Mouse (Mus musculus) lung, postnatal 0 days (tissue): ENCODE data around the gene Ltb4r1. TPM values are rescaled to one million over a fixed set of nuclear protein-coding genes. Genes with fewer than 3 reads are reported as not detected.
"Not testable (repeated sequence)": the region's sequence is repeated elsewhere in the genome, so short reads cannot be mapped to it uniquely, and the experiment has no call there.

ENCODE experiments used
- ATAC-seq: fragments of 200-750 bp; cut with Nextera tagmentation; 2 replicates; pipeline ENCODE4 v1.8.0; 2017; ENCODE audit warnings: moderate library complexity
- DNase-seq: peaks from one replicate; pipeline ENCODE4 v3.0.0-alpha.2; 2016; ENCODE audit warnings: low spot score
- H3K27ac ChIP-seq: fragments of 300-500 bp; sonication (generic); 2 replicates; pipeline ENCODE4 v1.5.1; 2014; ENCODE audit warnings: antibody characterized with exemption, mild to moderate bottlenecking, low read length, mixed read lengths
- H3K27me3 ChIP-seq: fragments of 300-500 bp; sonication (generic); replicated peaks from 2 replicates; pipeline ENCODE4 v1.6.1; 2014; ENCODE audit warnings: low read length, mixed read lengths; ENCODE audit not compliant: insufficient read depth
- H3K36me3 ChIP-seq: fragments of 300-500 bp; sonication (generic); 2 replicates; pipeline ENCODE4 v1.6.1; 2014; ENCODE audit warnings: low read length, mixed read lengths; ENCODE audit not compliant: insufficient read depth
- H3K4me1 ChIP-seq: fragments of 300-500 bp; sonication (generic); 2 replicates; pipeline ENCODE4 v1.6.1; 2014; ENCODE audit warnings: antibody characterized with exemption, low read depth, low read length, mixed read lengths; ENCODE audit not compliant: insufficient read depth
- H3K4me2 ChIP-seq: fragments of 300-500 bp; sonication (generic); replicated peaks from 2 replicates; pipeline ENCODE4 v1.6.1; 2014; ENCODE audit warnings: low read depth, mild to moderate bottlenecking, low read length, moderate library complexity, mixed read lengths
- H3K4me3 ChIP-seq: fragments of 300-500 bp; sonication (generic); 2 replicates; pipeline ENCODE4 v1.5.1; 2014; ENCODE audit warnings: low read depth, low read length
- H3K9ac ChIP-seq: fragments of 300-500 bp; sonication (generic); replicated peaks from 2 replicates; pipeline ENCODE4 v1.6.1; 2014; ENCODE audit warnings: low read depth, mild to moderate bottlenecking
- H3K9me3 ChIP-seq: fragments of 300-500 bp; sonication (generic); 2 replicates; pipeline ENCODE4 v1.6.1; 2016; ENCODE audit warnings: low read length, mixed read lengths
- CTCF ChIP-seq: IDR thresholded peaks from 2 replicates; pipeline ENCODE4 v1.5.1; 2016; ENCODE audit warnings: antibody characterized with exemption, mild to moderate bottlenecking
- EP300 ChIP-seq: IDR thresholded peaks from 2 replicates; pipeline ENCODE4 v1.6.1; 2016; ENCODE audit warnings: antibody characterized with exemption, mild to moderate bottlenecking, control low read depth
- WGBS: fragments of 180-500 bp; shearing (Covaris S2); extraction: QIAGEN DNeasy Blood & Tissue Kit; methylation state at CpG from one replicate; pipeline ENCODE4 v1.1.7; 2014; 5-methylcytosine and 5-hydroxymethylcytosine counted together
- polyA plus RNA-seq: library from polyadenylated mRNA; unstranded; fragments of >200 nt; fragmentation: Nextera tagmentation; extraction: Ambion mirVana; gene quantifications from 2 replicates; pipeline ENCODE4 v1.2.1, GENCODE M21; 2015

Ltb4r1 gene
- polyA plus RNA-seq, 1 experiment from 2014 or later: 4.6 TPM

DNA sequence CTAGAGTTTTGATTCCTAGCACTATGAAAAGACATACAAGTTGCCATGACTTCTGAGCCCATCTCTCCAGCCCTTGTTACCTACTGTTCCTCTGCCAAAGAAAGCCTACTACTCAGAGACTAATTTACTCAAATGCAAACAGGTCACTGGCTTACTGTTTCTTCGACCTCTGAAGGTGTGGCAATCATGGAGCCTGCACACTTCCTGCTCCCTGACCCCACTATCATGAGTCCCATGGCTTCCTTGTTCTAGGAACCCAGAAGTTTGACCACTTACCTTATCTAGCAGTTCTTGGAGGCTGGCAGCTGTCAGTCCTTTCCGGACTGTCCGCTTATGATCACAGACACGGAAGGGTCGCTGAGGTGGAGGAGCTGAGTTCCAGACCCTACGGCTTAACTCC lies 8.2 kb upstream of the Ltb4r1 start:
- H3K4me2 ChIP-seq: no peak overlapping the region
- no peak for ATAC-seq

DNA sequence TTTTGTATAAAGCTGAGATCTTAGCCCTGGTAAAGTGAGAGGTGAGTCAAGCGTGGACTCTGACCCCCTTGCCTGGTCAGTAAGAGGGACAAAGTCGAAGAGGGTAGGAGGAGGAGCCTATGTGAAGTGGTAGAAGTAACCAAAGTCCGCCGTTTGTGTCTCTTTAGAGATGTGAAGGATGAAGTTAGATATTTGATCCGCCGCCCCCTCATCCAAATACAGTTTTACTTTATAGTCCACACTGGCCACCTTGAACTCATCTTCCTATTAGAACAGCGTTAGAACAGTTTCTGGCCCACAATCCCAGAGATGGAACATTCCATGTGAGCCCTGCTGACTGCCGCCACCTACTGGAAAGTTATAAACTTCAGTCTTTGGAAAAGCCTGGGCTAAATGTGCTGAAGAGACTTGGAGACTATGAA lies 7.4 kb upstream of the Ltb4r1 start, which contains the start of gene Cideb:
Gene Cideb (minus strand): TSS at position 96 of the 422 bp plus-strand sequence.
- peak; percentile 80 for DNase-seq

More for the DNA sequence above, 8.2 kb upstream of the Ltb4r1 start:
- 64% methylated on average over 6 of the region's 6 CpGs for WGBS
- Histone ChIP-seq H3K9me3 (no peaks in the 10 kb centered on the region), H3K4me3 (no peak overlapping the region), H3K9ac (no peak overlapping the region), H3K4me1 (peaks cover 3% of the 10 kb centered on the region; the same call in 1 of the 2 replicates), H3K27ac (no peak overlapping the region), H3K27me3 (0 out of 2 replicates have a peak, but pooled peaks cover 3% of the 10 kb centered on the region), H3K36me3 (peaks cover 25% of the 10 kb centered on the region)
- no peak for TF ChIP-seq CTCF
- TF ChIP-seq EP300: no peak
- no peak for DNase-seq

DNA sequence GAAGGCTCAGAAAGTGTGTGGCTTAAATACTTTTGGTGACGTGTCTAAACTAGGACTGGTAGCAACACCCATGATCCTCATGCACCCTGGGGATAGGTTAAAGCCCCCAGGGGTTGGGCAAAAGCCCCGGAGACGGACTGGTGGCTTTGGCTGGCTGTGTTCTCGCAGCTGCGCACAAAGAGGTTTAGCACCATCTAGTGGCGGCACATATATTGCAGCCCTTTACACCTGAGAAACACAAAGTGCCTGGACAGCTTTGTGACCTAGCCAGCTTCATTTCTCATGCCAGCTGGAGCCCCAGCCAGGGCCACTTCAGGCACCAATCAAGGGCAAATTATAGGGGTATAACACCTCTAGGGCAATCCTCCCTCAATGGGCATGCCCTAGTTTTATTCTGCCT lies 5.6 kb upstream of the Ltb4r1 start:
- ATAC-seq (peak; percentile 10; the same call in 1 of the 2 replicates), DNase-seq (peak; percentile 83)
- H3K27ac ChIP-seq, H3K27me3 ChIP-seq, H3K9me3 ChIP-seq, H3K9ac ChIP-seq, H3K36me3 ChIP-seq, H3K4me1 ChIP-seq, H3K4me3 ChIP-seq: not testable (repeated sequence)
- TF ChIP-seq CTCF: peak; percentile 83
- peak overlapping the region; percentile 48 for H3K4me2 ChIP-seq
- under 1% methylated on average over 6 of the region's 6 CpGs for WGBS

More for the DNA sequence above, 7.4 kb upstream of the Ltb4r1 start, which contains the start of gene Cideb:
- H3K4me1 ChIP-seq: peaks cover 3% of the 10 kb centered on the region; the same call in 1 of the 2 replicates
- no peak for ATAC-seq
- H3K4me3 ChIP-seq: no peak within 1 kb of the TSS
- H3K36me3 ChIP-seq: peaks cover 17% of the 10 kb centered on the region
- H3K9ac ChIP-seq: no peak within 1 kb of the TSS
- WGBS: 15% methylated on average over 8 of the region's 8 CpGs
- TF ChIP-seq CTCF (peak; percentile 85), EP300 (no peak)
- H3K27me3 ChIP-seq: 0 out of 2 replicates have a peak, but pooled peaks cover 3% of the 10 kb centered on the region
- no peak within 1 kb of the TSS for H3K27ac ChIP-seq
- H3K4me2 ChIP-seq: peak within 1 kb of the TSS; percentile 30; the same call in 1 of the 2 replicates
- no peaks in the 10 kb centered on the region for H3K9me3 ChIP-seq

DNA sequence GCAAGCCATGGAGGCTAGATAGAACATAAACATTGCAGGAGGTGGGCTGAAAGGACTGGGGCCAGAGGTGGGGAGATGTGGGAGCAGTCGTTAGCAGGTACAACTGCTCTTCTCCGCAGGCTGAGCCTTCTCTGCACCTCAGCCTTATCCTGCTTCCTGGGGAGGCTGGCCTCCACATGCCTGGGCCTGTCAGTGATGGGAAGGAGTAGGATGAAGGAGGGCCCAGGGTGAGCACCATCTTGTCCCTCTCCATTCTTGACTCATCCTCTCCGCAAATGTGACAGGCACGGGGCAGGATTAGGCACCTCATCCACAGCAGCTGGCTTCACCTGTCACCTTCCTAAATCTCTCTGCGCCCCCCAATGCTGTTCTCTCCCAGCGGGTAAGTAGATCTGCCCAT lies 4.6 kb upstream of the Ltb4r1 start, which contains the start of gene Ltb4r2:
Gene Ltb4r2 (plus strand): TSS at position 266 of the 400 bp plus-strand sequence.
- Histone ChIP-seq H3K9me3 (no peaks in the 10 kb centered on the region), H3K4me2 (peak within 1 kb of the TSS; percentile 88), H3K4me3 (peak within 1 kb of the TSS; percentile 48), H3K27me3 (0 out of 2 replicates have a peak, but pooled peaks cover 3% of the 10 kb centered on the region), H3K9ac (peak within 1 kb of the TSS; percentile 36), H3K4me1 (peaks cover 3% of the 10 kb centered on the region; the same call in 1 of the 2 replicates), H3K36me3 (no peaks in the 10 kb centered on the region), H3K27ac (peak within 1 kb of the TSS; percentile 82)
- WGBS: 87% methylated on average over 6 of the region's 6 CpGs
- DNase-seq (no peak), ATAC-seq (no peak)
- TF ChIP-seq CTCF (no peak), EP300 (no peak)

DNA sequence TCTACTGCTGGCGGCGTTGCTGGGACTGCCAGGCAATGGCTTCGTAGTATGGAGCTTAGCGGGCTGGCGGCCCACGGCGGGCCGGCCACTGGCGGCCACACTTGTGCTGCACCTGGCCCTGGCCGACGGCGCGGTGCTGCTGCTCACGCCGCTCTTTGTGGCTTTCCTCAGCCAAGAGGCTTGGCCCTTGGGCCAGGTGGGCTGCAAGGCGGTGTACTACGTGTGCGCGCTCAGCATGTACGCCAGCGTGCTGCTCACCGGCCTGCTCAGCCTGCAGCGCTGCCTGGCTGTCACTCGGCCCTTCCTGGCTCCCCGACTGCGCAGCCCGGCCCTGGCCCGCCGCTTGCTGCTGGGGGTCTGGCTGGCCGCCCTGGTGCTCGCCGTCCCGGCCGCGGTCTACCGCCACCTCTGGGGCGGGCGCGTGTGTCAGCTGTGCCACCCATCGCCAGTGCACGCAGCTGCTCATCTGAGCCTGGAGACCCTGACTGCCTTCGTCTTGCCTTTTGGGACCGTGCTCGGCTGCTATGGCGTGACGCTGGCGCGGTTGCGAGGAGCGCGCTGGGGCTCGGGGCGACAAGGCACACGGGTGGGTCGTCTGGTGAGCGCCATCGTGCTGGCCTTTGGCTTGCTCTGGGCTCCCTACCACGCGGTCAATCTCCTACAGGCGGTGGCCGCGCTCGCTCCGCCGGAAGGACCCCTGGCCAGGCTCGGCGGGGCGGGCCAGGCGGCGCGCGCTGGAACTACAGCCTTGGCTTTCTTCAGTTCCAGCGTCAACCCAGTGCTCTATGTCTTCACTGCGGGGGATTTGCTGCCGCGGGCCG lies 3.6 kb upstream of the Ltb4r1 start:
- Histone ChIP-seq H3K4me2 (peak overlapping the region; percentile 88), H3K9ac (peak overlapping the region; percentile 36), H3K9me3 (no peaks in the 10 kb centered on the region), H3K27me3 (0 out of 2 replicates have a peak, but pooled peaks cover 3% of the 10 kb centered on the region), H3K36me3 (no peaks in the 10 kb centered on the region), H3K27ac (peak overlapping the region; percentile 82), H3K4me1 (peaks cover 3% of the 10 kb centered on the region; the same call in 1 of the 2 replicates), H3K4me3 (peak overlapping the region; percentile 48)
- WGBS: 1% methylated on average over 74 of the region's 77 CpGs
- ATAC-seq (peak; percentile 70), DNase-seq (peak; percentile 74)
- TF ChIP-seq EP300 (no peak), CTCF (peak; percentile 45)

DNA sequence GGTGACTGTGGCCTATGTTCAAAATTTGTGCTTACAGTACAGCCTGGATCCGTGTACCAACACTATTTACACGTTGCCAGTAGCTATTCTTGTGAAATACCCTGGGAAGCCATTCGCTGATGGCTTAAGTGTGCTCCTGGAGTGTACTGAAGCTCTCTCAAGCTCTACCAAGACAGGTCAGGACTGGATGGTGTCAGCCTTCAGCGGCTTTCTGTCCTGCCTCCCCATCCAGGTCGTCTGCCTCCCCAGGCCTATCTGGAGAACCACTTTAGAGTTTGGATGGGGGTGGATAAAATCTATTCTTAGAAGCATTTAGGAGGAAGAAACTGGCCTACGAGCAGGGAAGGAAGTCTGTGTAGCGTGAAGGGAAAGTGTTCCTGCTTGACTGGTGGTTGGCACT lies 2.6 kb upstream of the Ltb4r1 start:
- peak overlapping the region; percentile 88; the same call in 1 of the 2 replicates for H3K4me2 ChIP-seq
- peak; percentile 92 for DNase-seq
- peak overlapping the region; percentile 82 for H3K27ac ChIP-seq
- H3K9me3 ChIP-seq: no peaks in the 10 kb centered on the region
- peaks cover 10% of the 10 kb centered on the region; the same call in 1 of the 2 replicates for H3K4me1 ChIP-seq
- no peak overlapping the region for H3K4me3 ChIP-seq
- H3K27me3 ChIP-seq: 0 out of 2 replicates have a peak, but pooled peaks cover 3% of the 10 kb centered on the region
- no peaks in the 10 kb centered on the region for H3K36me3 ChIP-seq
- ATAC-seq: peak; percentile 74
- TF ChIP-seq EP300: peak; percentile 77
- TF ChIP-seq CTCF: no peak
- no peak overlapping the region for H3K9ac ChIP-seq
- WGBS: 24% methylated on average over 7 of the region's 7 CpGs
